Mouse (Mus musculus) stomach, embryonic 16.5 days (tissue): ENCODE data around the gene Bid. TPM values are rescaled to one million over a fixed set of nuclear protein-coding genes. Genes with fewer than 3 reads are reported as not detected.

Source experiments
- ATAC-seq: fragments of 200-750 bp; cut with Nextera tagmentation; 2 replicates; pipeline ENCODE4 v1.8.0; 2017; ENCODE audit warnings: moderate number of reproducible peaks, moderate TSS enrichment; ENCODE audit not compliant: insufficient read depth, low FRiP score
- H3K27ac ChIP-seq: fragments of 300-500 bp; sonication (generic); 2 replicates; pipeline ENCODE4 v1.5.1; 2014; ENCODE audit warnings: low read length
- H3K27me3 ChIP-seq: fragments of 300-500 bp; sonication (generic); 2 replicates; pipeline ENCODE4 v1.6.1; 2014; ENCODE audit warnings: low read length, control low read depth, mixed read lengths; ENCODE audit not compliant: control insufficient read depth, insufficient read depth
- H3K36me3 ChIP-seq: fragments of 300-500 bp; sonication (generic); 2 replicates; pipeline ENCODE4 v1.6.1; 2014; ENCODE audit warnings: low read length; ENCODE audit not compliant: control insufficient read depth, insufficient read depth
- H3K4me1 ChIP-seq: fragments of 300-500 bp; sonication (generic); 2 replicates; pipeline ENCODE4 v1.6.1; 2014; ENCODE audit warnings: low read length, control low read depth, mixed read lengths; ENCODE audit not compliant: control insufficient read depth, insufficient read depth
- H3K4me2 ChIP-seq: fragments of 300-500 bp; sonication (generic); 2 replicates; pipeline ENCODE4 v1.6.1; 2014; ENCODE audit warnings: low read depth, low read length, mixed read lengths
- H3K4me3 ChIP-seq: fragments of 300-500 bp; sonication (generic); replicated peaks from 2 replicates; pipeline ENCODE4 v1.5.1; 2014; ENCODE audit warnings: mild to moderate bottlenecking, low read length
- H3K9ac ChIP-seq: fragments of 300-500 bp; sonication (generic); 2 replicates; pipeline ENCODE4 v1.6.1; 2014; ENCODE audit warnings: low read length
- H3K9me3 ChIP-seq: fragments of 300-500 bp; sonication (generic); replicated peaks from 2 replicates; pipeline ENCODE4 v1.6.1; 2016; ENCODE audit warnings: low read length, control low read depth; ENCODE audit not compliant: control insufficient read depth
- WGBS: fragments of 180-500 bp; shearing (Covaris S2); extraction: QIAGEN DNeasy Blood & Tissue Kit; methylation state at CpG from one replicate; pipeline ENCODE4 v1.1.7; 2014; 5-methylcytosine and 5-hydroxymethylcytosine counted together
- polyA plus RNA-seq: library from polyadenylated mRNA; unstranded; fragments of >200 nt; fragmentation: Nextera tagmentation; extraction: Ambion mirVana; gene quantifications from 2 replicates; pipeline ENCODE4 v1.2.1, GENCODE M21; 2015

The Bid gene
- polyA plus RNA-seq, 1 experiment from 2014 or later: 20.7 TPM

- no peak overlapping the region for H3K27ac ChIP-seq
- ATAC-seq: no peak
- WGBS: 92% methylated on average over 6 of the region's 6 CpGs
- H3K9ac ChIP-seq: no peak overlapping the region
- H3K27me3 ChIP-seq: no peaks in the 10 kb centered on the region
- no peak overlapping the region for H3K4me2 ChIP-seq
- H3K36me3 ChIP-seq: 0 out of 2 replicates have a peak, but pooled peaks cover 2% of the 10 kb centered on the region
- H3K4me3 ChIP-seq: no peak overlapping the region
- H3K4me1 ChIP-seq: no peaks in the 10 kb centered on the region
- no peaks in the 10 kb centered on the region for H3K9me3 ChIP-seq
Observed at GRCm38 (mm10) chr6:120952475-120952874, 35.8 kb upstream of the Bid start.

- H3K27ac ChIP-seq: no peak overlapping the region
- no peaks in the 10 kb centered on the region for H3K27me3 ChIP-seq
- ATAC-seq: no peak
- H3K4me2 ChIP-seq: no peak overlapping the region
- 0 out of 2 replicates have a peak, but pooled peaks cover 2% of the 10 kb centered on the region for H3K36me3 ChIP-seq
- H3K4me3 ChIP-seq: no peak overlapping the region
- H3K4me1 ChIP-seq: no peaks in the 10 kb centered on the region
- H3K9me3 ChIP-seq: no peaks in the 10 kb centered on the region
- WGBS: 62% methylated on average over 6 of the region's 6 CpGs
- H3K9ac ChIP-seq: no peak overlapping the region; the same call in 1 of the 2 replicates
Observed at GRCm38 (mm10) chr6:120951311-120951710, 34.7 kb upstream of the Bid start.

GRCm38 (mm10) chr6:120945510-120945909 is 28.9 kb upstream of the Bid start:
- H3K4me1 ChIP-seq: no peaks in the 10 kb centered on the region
- H3K9me3 ChIP-seq: no peaks in the 10 kb centered on the region
- no peak overlapping the region for H3K4me2 ChIP-seq
- no peak overlapping the region for H3K4me3 ChIP-seq
- no peaks in the 10 kb centered on the region for H3K36me3 ChIP-seq
- no peak for ATAC-seq
- H3K27me3 ChIP-seq: no peaks in the 10 kb centered on the region
- no peak overlapping the region for H3K27ac ChIP-seq
- H3K9ac ChIP-seq: no peak overlapping the region
- WGBS: 91% methylated on average over 9 of the region's 9 CpGs

- no peak overlapping the region for H3K4me2 ChIP-seq
- ATAC-seq: no peak
- H3K36me3 ChIP-seq: no peaks in the 10 kb centered on the region
- no peak overlapping the region for H3K27ac ChIP-seq
- H3K27me3 ChIP-seq: no peaks in the 10 kb centered on the region
- no peak overlapping the region for H3K9ac ChIP-seq
- H3K4me1 ChIP-seq: no peaks in the 10 kb centered on the region
- no peaks in the 10 kb centered on the region for H3K9me3 ChIP-seq
- H3K4me3 ChIP-seq: no peak overlapping the region
- WGBS: 79% methylated on average over 5 of the region's 5 CpGs
Observed at GRCm38 (mm10) chr6:120943964-120944363, 27.3 kb upstream of the Bid start.

GRCm38 (mm10) chr6:120943551-120943950 is 26.9 kb upstream of the Bid start:
- H3K9me3 ChIP-seq: no peaks in the 10 kb centered on the region
- H3K27ac ChIP-seq: no peak overlapping the region
- 57% methylated on average over 10 of the region's 10 CpGs for WGBS
- H3K36me3 ChIP-seq: no peaks in the 10 kb centered on the region
- no peaks in the 10 kb centered on the region for H3K4me1 ChIP-seq
- H3K27me3 ChIP-seq: no peaks in the 10 kb centered on the region
- ATAC-seq: no peak
- no peak overlapping the region for H3K9ac ChIP-seq
- no peak overlapping the region for H3K4me3 ChIP-seq
- H3K4me2 ChIP-seq: no peak overlapping the region

DNA sequence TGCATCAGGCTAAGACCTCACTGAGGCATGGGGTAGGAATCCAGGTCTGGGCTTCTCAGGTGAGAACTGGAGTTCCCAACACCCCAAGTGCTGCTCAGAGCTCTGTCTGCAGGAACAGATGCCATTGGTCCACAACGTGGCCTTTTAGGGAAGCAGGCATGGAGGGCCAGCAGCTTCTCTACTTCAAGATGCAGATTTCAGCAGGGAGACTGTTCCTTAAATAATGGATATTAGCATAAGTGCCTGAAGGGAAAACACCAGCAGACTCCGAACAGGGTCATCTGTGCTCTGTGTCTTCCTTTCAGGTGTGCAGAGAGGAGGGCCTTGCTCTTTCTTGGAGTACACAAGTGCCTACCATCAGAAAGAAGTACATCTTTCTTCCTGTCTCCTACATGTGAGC is 26.4 kb upstream of the Bid start:
- Histone ChIP-seq H3K36me3 (no peaks in the 10 kb centered on the region), H3K4me2 (no peak overlapping the region), H3K27ac (no peak overlapping the region), H3K4me3 (no peak overlapping the region), H3K9ac (no peak overlapping the region), H3K9me3 (no peaks in the 10 kb centered on the region), H3K27me3 (no peaks in the 10 kb centered on the region), H3K4me1 (no peaks in the 10 kb centered on the region)
- WGBS: 61% methylated on average over 2 of the region's 2 CpGs
- no peak for ATAC-seq

DNA sequence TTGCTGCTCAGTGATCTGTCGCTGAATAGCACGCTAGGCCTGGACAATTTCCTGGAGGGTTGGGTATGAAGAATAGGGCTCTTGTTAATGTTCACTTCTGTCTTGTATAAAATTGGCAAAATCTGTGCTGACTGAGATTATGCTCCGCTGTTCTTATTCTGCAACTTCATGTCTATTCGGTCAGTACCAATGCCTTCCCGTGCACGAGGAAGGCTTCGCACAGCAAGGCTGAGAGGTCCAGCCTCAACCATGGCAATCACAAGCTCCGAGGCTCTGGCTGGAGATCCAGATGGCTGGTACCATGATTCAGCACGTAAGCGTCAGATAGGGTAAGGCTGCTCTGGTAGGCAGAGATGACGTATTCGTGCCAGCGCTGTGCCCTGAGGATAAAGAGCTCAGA is 24.9 kb upstream of the Bid start:
- no peak for ATAC-seq
- H3K9ac ChIP-seq: no peak overlapping the region
- no peak overlapping the region for H3K4me2 ChIP-seq
- H3K4me3 ChIP-seq: no peak overlapping the region
- no peaks in the 10 kb centered on the region for H3K9me3 ChIP-seq
- 91% methylated on average over 13 of the region's 13 CpGs for WGBS
- H3K36me3 ChIP-seq: no peaks in the 10 kb centered on the region
- no peak overlapping the region for H3K27ac ChIP-seq
- no peaks in the 10 kb centered on the region for H3K27me3 ChIP-seq
- no peaks in the 10 kb centered on the region for H3K4me1 ChIP-seq

GRCm38 (mm10) chr6:120941084-120941481 is 24.4 kb upstream of the Bid start:
- Histone ChIP-seq H3K4me2 (no peak overlapping the region), H3K4me1 (no peaks in the 10 kb centered on the region), H3K9ac (no peak overlapping the region), H3K36me3 (no peaks in the 10 kb centered on the region), H3K4me3 (no peak overlapping the region), H3K27ac (no peak overlapping the region), H3K9me3 (no peaks in the 10 kb centered on the region), H3K27me3 (no peaks in the 10 kb centered on the region)
- ATAC-seq: no peak
- 80% methylated on average over 7 of the region's 7 CpGs for WGBS

- Histone ChIP-seq H3K9me3 (no peaks in the 10 kb centered on the region), H3K36me3 (no peaks in the 10 kb centered on the region), H3K4me3 (no peak overlapping the region), H3K4me2 (no peak overlapping the region), H3K27ac (no peak overlapping the region), H3K4me1 (no peaks in the 10 kb centered on the region), H3K9ac (no peak overlapping the region), H3K27me3 (no peaks in the 10 kb centered on the region)
- no peak for ATAC-seq
- 90% methylated on average over 7 of the region's 7 CpGs for WGBS
Observed at GRCm38 (mm10) chr6:120940446-120941083, 23.9 kb upstream of the Bid start.
